Mouse (Mus musculus) MEL (cell line): ENCODE measurements around the gene Fbxl19. TPM values are rescaled to one million over a fixed set of nuclear protein-coding genes. Genes with fewer than 3 reads are reported as not detected.

Experiments used
- DNase-seq: peaks from one replicate; pipeline ENCODE4 v3.0.0; 2011; ENCODE audit warnings: low read depth, low spot score
- H3K27ac ChIP-seq: 2 replicates; pipeline ENCODE4 v1.5.1; 2012; ENCODE audit warnings: low read depth, mild to moderate bottlenecking, control low read depth, low read length, moderate library complexity; ENCODE audit not compliant: control insufficient read depth
- H3K27me3 ChIP-seq, 2 experiments: fragments of 150-350 bp in 1 of 2; sonication (generic) in 1 of 2; 2 replicates each; pipeline ENCODE4 v1.6.1; 2012; ENCODE audit warnings: low read length in 2 of 2, mild to moderate bottlenecking in 2 of 2, improper control_type of control experiment in 1 of 2, moderate library complexity in 1 of 2; ENCODE audit not compliant: insufficient read depth in 2 of 2, control insufficient read depth in 1 of 2
- H3K36me3 ChIP-seq, 2 experiments: 2 replicates each; pipeline ENCODE4 v1.6.1; 2012 to 2014; ENCODE audit warnings: low read length in 2 of 2, improper control_type of control experiment in 1 of 2, inconsistent platforms in 1 of 2, mild to moderate bottlenecking in 1 of 2; ENCODE audit not compliant: insufficient read depth in 2 of 2, control insufficient read depth in 1 of 2
- H3K4me1 ChIP-seq, 2 experiments: fragments of 150-350 bp in 1 of 2; sonication (generic) in 1 of 2; 2 replicates each; pipeline ENCODE4 v1.6.1; 2012; ENCODE audit warnings: low read length in 2 of 2, improper control_type of control experiment in 1 of 2, mild to moderate bottlenecking in 1 of 2; ENCODE audit not compliant: insufficient read depth in 2 of 2, control insufficient read depth in 1 of 2
- H3K4me3 ChIP-seq, 2 experiments: fragments of 150-350 bp in 1 of 2; sonication (generic) in 1 of 2; 2 replicates each; pipeline ENCODE4 v1.5.1; 2012; ENCODE audit warnings: low read depth in 2 of 2, low read length in 2 of 2, mild to moderate bottlenecking in 2 of 2, moderate library complexity in 2 of 2, control low read depth in 1 of 2, improper control_type of control experiment in 1 of 2; ENCODE audit not compliant: control insufficient read depth in 1 of 2, insufficient read depth in 1 of 2
- H3K79me2 ChIP-seq: 2 replicates; pipeline ENCODE4 v1.6.1; 2012; ENCODE audit warnings: mild to moderate bottlenecking, low read length, moderate library complexity; ENCODE audit not compliant: control insufficient read depth, poor library complexity, insufficient read depth
- H3K9ac ChIP-seq: 2 replicates; pipeline ENCODE4 v1.6.1; 2012; ENCODE audit warnings: low read depth, mild to moderate bottlenecking, control low read depth, low read length, moderate library complexity; ENCODE audit not compliant: control insufficient read depth, poor library complexity, severe bottlenecking
- H3K9me3 ChIP-seq: fragments of 150-350 bp; sonication (generic); replicated peaks from 2 replicates; pipeline ENCODE4 v1.6.1; 2012; ENCODE audit warnings: mild to moderate bottlenecking, low read length, improper control_type of control experiment, moderate library complexity; ENCODE audit not compliant: insufficient read depth
- KAT2A ChIP-seq: conservative IDR thresholded peaks from 2 replicates; pipeline ENCODE4 v1.6.1; 2012; ENCODE audit warnings: low read depth, low read length, improper control_type of control experiment, inconsistent platforms
- polyA plus RNA-seq, 2 experiments: library from polyadenylated mRNA; stranded (reverse) in 1 of 2; unstranded in 1 of 2; fragments of >175 nt in 1 of 2; fragments of >200 nt in 1 of 2; gene quantifications; 2 replicates each; pipeline versions ENCODE4 v1.2.1 to v1.2.4; 2012; ENCODE audit warnings: low replicate concordance in 2 of 2, low read depth in 1 of 2; ENCODE audit not compliant: insufficient read length in 2 of 2, insufficient read depth in 1 of 2, missing spikeins in 1 of 2
- total RNA-seq: library from RNA; depleted of rRNA; stranded (reverse); fragments of 300-350 nt; gene quantifications from 2 replicates; pipeline ENCODE4 v1.2.3, GENCODE M21; 2012; rRNA removed

The Fbxl19 gene
- total and polyA plus RNA-seq, 3 experiments: 46.7 to 58.3 TPM; not detected in 1

- no peak for DNase-seq
- TF ChIP-seq KAT2A: no peak
- H3K27ac ChIP-seq: no peak overlapping the region
- H3K4me1 ChIP-seq: no peaks in the 10 kb centered on the region
- no peaks in the 10 kb centered on the region for H3K27me3 ChIP-seq
- no peaks in the 10 kb centered on the region for H3K79me2 ChIP-seq
- H3K4me3 ChIP-seq: no peak overlapping the region
- H3K9ac ChIP-seq: no peak overlapping the region
- no peaks in the 10 kb centered on the region for H3K36me3 ChIP-seq
- H3K9me3 ChIP-seq: no peaks in the 10 kb centered on the region
Observed at GRCm38 (mm10) chr7:127817776-127818175, 73.4 kb downstream of the Fbxl19 start.

Other genes with a start within 250 kb of the Fbxl19 start
- gene Srcap, start 232.6 kb upstream of the Fbxl19 start, total RNA-seq: 20.3 and 22.3 TPM in 2 replicates
- gene Srcap, start 232.6 kb upstream of the Fbxl19 start, polyA plus RNA-seq: 10 to 100 TPM; 34.3 to 45.1 TPM
- gene Gm42715, start 225.0 kb upstream of the Fbxl19 start, total RNA-seq: 9.0 and 12.0 TPM in 2 replicates
- gene Gm42715, start 225.0 kb upstream of the Fbxl19 start, polyA plus RNA-seq: 10 to 100 TPM in 1 of 2 experiments, not detected in 1; 25.4 TPM
- not detected in 2 replicates for gene Tmem265, start 183.2 kb upstream of the Fbxl19 start, total RNA-seq
- not detected for gene Tmem265, start 183.2 kb upstream of the Fbxl19 start, polyA plus RNA-seq
- gene Phkg2, start 171.2 kb upstream of the Fbxl19 start, total RNA-seq: 22.9 and 23.3 TPM in 2 replicates
- 10 to 100 TPM in 1 of 2 experiments, not detected in 1; 70.8 TPM for gene Phkg2, start 171.2 kb upstream of the Fbxl19 start, polyA plus RNA-seq
- gene Ccdc189, start 155.9 kb upstream of the Fbxl19 start, total RNA-seq: 3.6 and 6.9 TPM in 2 replicates
- gene Ccdc189, start 155.9 kb upstream of the Fbxl19 start, polyA plus RNA-seq: 1 to 10 TPM in 1 of 2 experiments, not detected in 1; 4.2 TPM
- gene Rnf40, start 155.8 kb upstream of the Fbxl19 start, total RNA-seq: 43.8 and 49.5 TPM in 2 replicates
- 10 to 100 TPM in 1 of 2 experiments, not detected in 1; 75.1 TPM for gene Rnf40, start 155.8 kb upstream of the Fbxl19 start, polyA plus RNA-seq
- 9.4 and 12.6 TPM in 2 replicates for gene Zfp629, start 128.7 kb upstream of the Fbxl19 start, total RNA-seq
- gene Zfp629, start 128.7 kb upstream of the Fbxl19 start, polyA plus RNA-seq: 10 to 100 TPM in 1 of 2 experiments, not detected in 1; 10.8 TPM
- 54.9 and 72.4 TPM in 2 replicates for gene Bcl7c, start 35.6 kb upstream of the Fbxl19 start, total RNA-seq
- gene Bcl7c, start 35.6 kb upstream of the Fbxl19 start, polyA plus RNA-seq: 10 to 100 TPM in 1 of 2 experiments, not detected in 1; 98.4 TPM
- 1.9 and 2.8 TPM in 2 replicates for gene Ctf1, start 31.8 kb upstream of the Fbxl19 start, total RNA-seq
- 1 to 10 TPM in 1 of 2 experiments, not detected in 1; 7.2 TPM for gene Ctf1, start 31.8 kb upstream of the Fbxl19 start, polyA plus RNA-seq
- gene Ctf2, start 12.4 kb upstream of the Fbxl19 start, total RNA-seq: 0.36 and 0.39 TPM in 2 replicates
- 1 to 10 TPM in 1 of 2 experiments, not detected in 1; 1.0 TPM for gene Ctf2, start 12.4 kb upstream of the Fbxl19 start, polyA plus RNA-seq
- 31.4 and 37.5 TPM in 2 replicates for gene Orai3, start 25.3 kb downstream of the Fbxl19 start, total RNA-seq
- 10 to 100 TPM in 1 of 2 experiments, not detected in 1; 47.2 TPM for gene Orai3, start 25.3 kb downstream of the Fbxl19 start, polyA plus RNA-seq
- gene Setd1a, start 32.1 kb downstream of the Fbxl19 start, total RNA-seq: 9.2 and 10.3 TPM in 2 replicates
- 10 to 100 TPM in 1 of 2 experiments, not detected in 1; 55.9 TPM for gene Setd1a, start 32.1 kb downstream of the Fbxl19 start, polyA plus RNA-seq
- 0.73 and 0.88 TPM in 2 replicates for gene Gm49388, start 41.1 kb downstream of the Fbxl19 start, total RNA-seq
- gene Gm49388, start 41.1 kb downstream of the Fbxl19 start, polyA plus RNA-seq: 1 to 10 TPM in 1 of 2 experiments, not detected in 1; 1.3 TPM
- gene Hsd3b7, start 56.1 kb downstream of the Fbxl19 start, total RNA-seq: 0.59 and 1.4 TPM in 2 replicates
- under 1 TPM in 1 of 2 experiments, not detected in 1; 0.75 TPM for gene Hsd3b7, start 56.1 kb downstream of the Fbxl19 start, polyA plus RNA-seq
- gene Stx4a, start 79.8 kb downstream of the Fbxl19 start, total RNA-seq: 44.4 and 47.8 TPM in 2 replicates
- gene Stx4a, start 79.8 kb downstream of the Fbxl19 start, polyA plus RNA-seq: 100 to 1,000 TPM in 1 of 2 experiments, not detected in 1; 121 TPM
- 0.03 and 0.15 TPM in 2 replicates for gene Stx1b, start 80.0 kb downstream of the Fbxl19 start, total RNA-seq
- gene Stx1b, start 80.0 kb downstream of the Fbxl19 start, polyA plus RNA-seq: under 1 TPM in 1 of 2 experiments, not detected in 1; 0.56 TPM
- 30.1 and 35.8 TPM in 2 replicates for gene Zfp646, start 131.7 kb downstream of the Fbxl19 start, total RNA-seq
- 10 to 100 TPM in 1 of 2 experiments, not detected in 1; 38.2 TPM for gene Zfp646, start 131.7 kb downstream of the Fbxl19 start, polyA plus RNA-seq
- 7.7 and 9.1 TPM in 2 replicates for gene Zfp668, start 132.3 kb downstream of the Fbxl19 start, total RNA-seq
- 10 to 100 TPM in 1 of 2 experiments, not detected in 1; 15.6 TPM for gene Zfp668, start 132.3 kb downstream of the Fbxl19 start, polyA plus RNA-seq
- gene Prss53, start 146.4 kb downstream of the Fbxl19 start, total RNA-seq: 0.10 and 0.15 TPM in 2 replicates
- gene Prss53, start 146.4 kb downstream of the Fbxl19 start, polyA plus RNA-seq: under 1 TPM in 1 of 2 experiments, not detected in 1; 0.77 TPM
- gene Gm21974, start 150.9 kb downstream of the Fbxl19 start, total RNA-seq: not detected in 2 replicates
- not detected for gene Gm21974, start 150.9 kb downstream of the Fbxl19 start, polyA plus RNA-seq
- gene Vkorc1, start 151.1 kb downstream of the Fbxl19 start, total RNA-seq: 28.7 and 36.2 TPM in 2 replicates
- 10 to 100 TPM in 1 of 2 experiments, not detected in 1; 66.4 TPM for gene Vkorc1, start 151.1 kb downstream of the Fbxl19 start, polyA plus RNA-seq
- gene Bckdk, start 159.5 kb downstream of the Fbxl19 start, total RNA-seq: 32.6 and 35.0 TPM in 2 replicates
- gene Bckdk, start 159.5 kb downstream of the Fbxl19 start, polyA plus RNA-seq: 100 to 1,000 TPM in 1 of 2 experiments, not detected in 1; 126 TPM
- gene Kat8, start 168.0 kb downstream of the Fbxl19 start, total RNA-seq: 40.3 and 45.8 TPM in 2 replicates
- gene Kat8, start 168.0 kb downstream of the Fbxl19 start, polyA plus RNA-seq: 10 to 100 TPM in 1 of 2 experiments, not detected in 1; 39.5 TPM
- 0.12 TPM in 1 of 2 replicates, not detected in the other for gene Prss8, start 185.6 kb downstream of the Fbxl19 start, total RNA-seq
- gene Prss8, start 185.6 kb downstream of the Fbxl19 start, polyA plus RNA-seq: under 1 TPM in 1 of 2 experiments, not detected in 1; 0.21 TPM
- gene Prss36, start 202.2 kb downstream of the Fbxl19 start, total RNA-seq: 1.7 and 1.9 TPM in 2 replicates
- gene Prss36, start 202.2 kb downstream of the Fbxl19 start, polyA plus RNA-seq: 1 to 10 TPM in 1 of 2 experiments, not detected in 1; 5.1 TPM
- 49.7 and 60.5 TPM in 2 replicates for gene Fus, start 222.9 kb downstream of the Fbxl19 start, total RNA-seq
- gene Fus, start 222.9 kb downstream of the Fbxl19 start, polyA plus RNA-seq: 100 to 1,000 TPM; 346 to 848 TPM
- gene Pycard, start 249.3 kb downstream of the Fbxl19 start, total RNA-seq: 0.10 and 0.12 TPM in 2 replicates
- gene Pycard, start 249.3 kb downstream of the Fbxl19 start, polyA plus RNA-seq: under 1 TPM in 1 of 2 experiments, not detected in 1; 0.24 TPM